Mouse (Mus musculus) leukemia stem cell, adult 10-12 weeks (primary cell): ENCODE measurements around the gene Tmem201. TPM values are rescaled to one million over a fixed set of nuclear protein-coding genes. Genes with fewer than 3 reads are reported as not detected.

Experiments used
- polyA plus RNA-seq: library from polyadenylated mRNA; stranded (reverse); fragments of >175 nt; gene quantifications from 2 replicates; pipeline ENCODE4 v1.2.3, GENCODE M21; 2012; ENCODE audit warnings: low replicate concordance

Tmem201 gene
- polyA plus RNA-seq: 50.9 and 97.6 TPM in 2 replicates

DNA sequence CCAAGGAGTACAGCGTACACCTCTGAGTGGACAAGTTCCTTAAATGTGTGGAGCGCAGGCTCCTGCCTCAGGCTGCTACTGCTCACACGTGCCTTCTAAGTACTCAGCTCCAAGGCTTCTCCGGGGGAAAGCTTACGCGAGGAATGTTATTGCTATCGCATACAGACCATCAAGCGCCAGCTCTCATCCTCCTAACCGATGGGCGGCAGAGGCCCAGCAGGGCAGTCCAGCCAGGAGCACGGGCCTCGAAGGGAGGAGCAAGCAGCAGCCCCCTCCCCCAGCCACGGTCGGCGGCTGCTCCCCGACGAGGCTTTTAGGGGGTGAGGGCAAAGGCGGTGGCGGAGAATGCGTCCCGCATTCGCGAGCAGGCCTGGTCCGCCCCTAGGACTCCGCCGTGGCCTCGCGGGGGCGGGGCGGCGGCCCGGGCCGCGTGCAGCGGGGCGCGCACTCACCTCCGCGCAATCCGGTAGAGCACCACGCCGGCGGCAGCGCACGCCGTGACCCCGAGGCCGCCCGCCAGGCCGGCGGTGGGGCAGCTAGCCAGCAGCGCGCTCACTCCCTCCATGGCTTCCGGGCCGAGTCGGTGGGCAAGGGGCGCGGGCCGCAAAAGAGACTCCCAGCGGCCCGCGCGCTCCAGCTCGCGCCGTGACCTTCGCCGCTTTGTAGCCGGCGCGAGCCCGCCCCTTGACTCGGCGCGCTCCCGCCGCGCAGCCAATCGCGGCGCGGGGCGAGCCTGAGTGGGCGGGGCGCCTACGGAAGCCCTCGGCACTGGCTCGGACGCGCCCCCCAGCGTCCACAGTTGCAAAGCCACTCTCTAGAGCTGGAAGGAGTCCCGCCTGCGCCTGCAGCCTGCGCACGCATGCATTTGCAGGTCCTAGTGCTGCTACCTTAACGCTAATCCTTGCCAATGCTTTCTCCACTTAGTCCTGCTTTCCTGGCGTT lies at the start of gene Tmem201:
Gene Tmem201, minus strand, starts transcription at position 662 of the 942 bp plus-strand sequence.

GRCm38 (mm10) chr4:149774094-149774470 lies 36.2 kb upstream of the Tmem201 start, which contains the start of gene Slc25a33:
Gene Slc25a33 (minus strand): TSS chr4:149774277.

GRCm38 (mm10) chr4:149702210-149702979 lies 35.4 kb downstream of the Tmem201 start, which contains the start of gene Pik3cd:
Gene Pik3cd (minus strand): TSS chr4:149702571.

Other genes starting within 250 kb of the Tmem201 start
- gene Ctnnbip1, start 219.8 kb downstream of the Tmem201 start, polyA plus RNA-seq: 0.55 and 3.0 TPM in 2 replicates
- 9.5 and 10.6 TPM in 2 replicates for gene Clstn1, start 151.6 kb downstream of the Tmem201 start, polyA plus RNA-seq
- gene Pik3cd, start 35.5 kb downstream of the Tmem201 start, polyA plus RNA-seq: 37.1 and 68.7 TPM in 2 replicates
- gene Slc25a33, start 36.2 kb upstream of the Tmem201 start, polyA plus RNA-seq: 15.3 and 19.2 TPM in 2 replicates
- gene Spsb1, start 217.0 kb upstream of the Tmem201 start, polyA plus RNA-seq: 1.4 and 2.1 TPM in 2 replicates